Mouse (Mus musculus) stomach, embryonic 14.5 days (tissue): ENCODE results near the gene Bzw1. TPM values are rescaled to one million over a fixed set of nuclear protein-coding genes. Genes with fewer than 3 reads are reported as not detected.
"Not testable (repeated sequence)": the region's sequence is repeated elsewhere in the genome, so short reads cannot be mapped to it uniquely, and the experiment has no call there.

Experiments used
- ATAC-seq: fragments of 200-750 bp; cut with Nextera tagmentation; 2 replicates; pipeline ENCODE4 v1.8.0; 2017; ENCODE audit warnings: low read depth, moderate TSS enrichment; ENCODE audit not compliant: insufficient number of reproducible peaks, insufficient read depth, low FRiP score
- H3K27ac ChIP-seq: fragments of 300-500 bp; sonication (generic); 2 replicates; pipeline ENCODE4 v1.5.1; 2014; ENCODE audit warnings: mild to moderate bottlenecking, low read length, moderate library complexity, mixed read lengths
- H3K27me3 ChIP-seq: fragments of 300-500 bp; sonication (generic); 2 replicates; pipeline ENCODE4 v1.6.1; 2014; ENCODE audit warnings: low read length, control low read depth, mixed read lengths; ENCODE audit not compliant: control insufficient read depth, insufficient read depth
- H3K36me3 ChIP-seq: fragments of 300-500 bp; sonication (generic); 2 replicates; pipeline ENCODE4 v1.6.1; 2014; ENCODE audit warnings: mild to moderate bottlenecking, control low read depth, low read length, moderate library complexity, mixed read lengths; ENCODE audit not compliant: control insufficient read depth, insufficient read depth
- H3K4me1 ChIP-seq: fragments of 300-500 bp; sonication (generic); 2 replicates; pipeline ENCODE4 v1.6.1; 2014; ENCODE audit warnings: low read length, control low read depth, mixed read lengths; ENCODE audit not compliant: control insufficient read depth, insufficient read depth
- H3K4me2 ChIP-seq: fragments of 300-500 bp; sonication (generic); replicated peaks from 2 replicates; pipeline ENCODE4 v1.6.1; 2014; ENCODE audit warnings: low read depth, low read length, control low read depth
- H3K4me3 ChIP-seq: fragments of 300-500 bp; sonication (generic); 2 replicates; pipeline ENCODE4 v1.5.1; 2014; ENCODE audit warnings: low read depth, low read length, control low read depth
- H3K9ac ChIP-seq: fragments of 300-500 bp; sonication (generic); replicated peaks from 2 replicates; pipeline ENCODE4 v1.6.1; 2014; ENCODE audit warnings: low read depth, mild to moderate bottlenecking, control low read depth, low read length, moderate library complexity, mixed read lengths
- H3K9me3 ChIP-seq: fragments of 300-500 bp; sonication (generic); 2 replicates; pipeline ENCODE4 v1.6.1; 2016; ENCODE audit warnings: low read depth, low read length, control low read depth; ENCODE audit not compliant: control insufficient read depth
- WGBS: fragments of 180-500 bp; shearing (Covaris S2); extraction: QIAGEN DNeasy Blood & Tissue Kit; methylation state at CpG from one replicate; pipeline ENCODE4 v1.1.7; 2014; 5-methylcytosine and 5-hydroxymethylcytosine counted together
- polyA plus RNA-seq: library from polyadenylated mRNA; unstranded; fragments of >200 nt; fragmentation: Nextera tagmentation; extraction: Ambion mirVana; gene quantifications from 2 replicates; pipeline ENCODE4 v1.2.1, GENCODE M21; 2014

The Bzw1 gene
- polyA plus RNA-seq, 1 experiment from 2014 or later, result 362 TPM

- WGBS, result 94% methylated on average over 12 of the region's 12 CpGs
These were observed 28.1 kb upstream of the Bzw1 start for GRCm38 (mm10) chr1:58364551-58364950.

GRCm38 (mm10) chr1:58365829-58366228 is 26.9 kb upstream of the Bzw1 start:
- H3K27ac ChIP-seq, result no peak overlapping the region
- no peak for ATAC-seq
- no peak overlapping the region for H3K9ac ChIP-seq
- no peak overlapping the region for H3K4me2 ChIP-seq
- 98% methylated on average over 3 of the region's 3 CpGs for WGBS
- no peaks in the 10 kb centered on the region for H3K27me3 ChIP-seq
- H3K4me1 ChIP-seq, result no peaks in the 10 kb centered on the region
- H3K9me3 ChIP-seq, result no peaks in the 10 kb centered on the region
- H3K36me3 ChIP-seq, result no peaks in the 10 kb centered on the region
- no peak overlapping the region for H3K4me3 ChIP-seq

More at GRCm38 (mm10) chr1:58364551-58364950, 28.1 kb upstream of the Bzw1 start:
- no peak overlapping the region for H3K27ac ChIP-seq
- no peaks in the 10 kb centered on the region for H3K36me3 ChIP-seq
- ATAC-seq, result no peak
- H3K9ac ChIP-seq, result no peak overlapping the region
- H3K4me3 ChIP-seq, result no peak overlapping the region
- H3K4me1 ChIP-seq, result no peaks in the 10 kb centered on the region
- H3K4me2 ChIP-seq, result no peak overlapping the region
- no peaks in the 10 kb centered on the region for H3K9me3 ChIP-seq
- no peaks in the 10 kb centered on the region for H3K27me3 ChIP-seq

- no peaks in the 10 kb centered on the region for H3K4me1 ChIP-seq
- H3K36me3 ChIP-seq, result no peaks in the 10 kb centered on the region
- no peak overlapping the region for H3K27ac ChIP-seq
- no peaks in the 10 kb centered on the region for H3K9me3 ChIP-seq
- no peaks in the 10 kb centered on the region for H3K27me3 ChIP-seq
- peak; percentile 71; the same call in 1 of the 2 replicates for ATAC-seq
- WGBS, result 84% methylated on average over 12 of the region's 12 CpGs
- H3K9ac ChIP-seq, result no peak overlapping the region
- no peak overlapping the region for H3K4me2 ChIP-seq
- no peak overlapping the region for H3K4me3 ChIP-seq
These were observed 25.8 kb upstream of the Bzw1 start for GRCm38 (mm10) chr1:58366737-58367471.

- H3K4me1 ChIP-seq, result no peaks in the 10 kb centered on the region
- ATAC-seq, result no peak
- H3K36me3 ChIP-seq, result no peaks in the 10 kb centered on the region
- no peak overlapping the region for H3K4me3 ChIP-seq
- no peak overlapping the region for H3K27ac ChIP-seq
- 75% methylated on average over 2 of the region's 2 CpGs for WGBS
- no peak overlapping the region for H3K4me2 ChIP-seq
- H3K27me3 ChIP-seq, result no peaks in the 10 kb centered on the region
- H3K9me3 ChIP-seq, result no peaks in the 10 kb centered on the region
- no peak overlapping the region for H3K9ac ChIP-seq
These were observed 23.0 kb upstream of the Bzw1 start for GRCm38 (mm10) chr1:58369716-58370115.

- not testable (repeated sequence) for H3K4me2 ChIP-seq, H3K27ac ChIP-seq, H3K9ac ChIP-seq, H3K36me3 ChIP-seq, H3K9me3 ChIP-seq, H3K27me3 ChIP-seq, H3K4me1 ChIP-seq, H3K4me3 ChIP-seq, ATAC-seq
- WGBS, result 71% methylated on average over 2 of the region's 2 CpGs
These were observed 18.4 kb upstream of the Bzw1 start for GRCm38 (mm10) chr1:58374266-58374665.

GRCm38 (mm10) chr1:58375574-58376147 is 17.0 kb upstream of the Bzw1 start:
- Histone ChIP-seq H3K36me3 (no peaks in the 10 kb centered on the region), H3K27ac (no peak overlapping the region), H3K4me1 (no peaks in the 10 kb centered on the region), H3K4me2 (no peak overlapping the region), H3K9ac (no peak overlapping the region), H3K9me3 (no peaks in the 10 kb centered on the region), H3K4me3 (no peak overlapping the region), H3K27me3 (no peaks in the 10 kb centered on the region)
- WGBS, result 78% methylated on average over 3 of the region's 3 CpGs
- no peak for ATAC-seq

- H3K9ac ChIP-seq, result no peak overlapping the region
- H3K36me3 ChIP-seq, result no peaks in the 10 kb centered on the region
- no peak overlapping the region for H3K4me3 ChIP-seq
- H3K27ac ChIP-seq, result no peak overlapping the region
- no peaks in the 10 kb centered on the region for H3K4me1 ChIP-seq
- ATAC-seq, result no peak
- WGBS, result 73% methylated on average over 5 of the region's 5 CpGs
- H3K4me2 ChIP-seq, result no peak overlapping the region
- no peaks in the 10 kb centered on the region for H3K9me3 ChIP-seq
- H3K27me3 ChIP-seq, result no peaks in the 10 kb centered on the region
These were observed 10.0 kb upstream of the Bzw1 start for GRCm38 (mm10) chr1:58382586-58383281.

GRCm38 (mm10) chr1:58391421-58392267 is 1.1 kb upstream of the Bzw1 start:
- no peak for ATAC-seq
- Histone ChIP-seq H3K9ac (peak overlapping the region; percentile 98), H3K4me3 (peak overlapping the region; percentile 89), H3K36me3 (peaks cover 18% of the 10 kb centered on the region), H3K9me3 (no peaks in the 10 kb centered on the region), H3K27ac (peak overlapping the region; percentile 99), H3K27me3 (no peaks in the 10 kb centered on the region), H3K4me2 (peak overlapping the region; percentile 78), H3K4me1 (peaks cover 16% of the 10 kb centered on the region)
- WGBS, result 41% methylated on average over 19 of the region's 19 CpGs
